Mouse (Mus musculus): ENCODE measurements around the gene Smad9.
"Not testable (repeated sequence)": the region's sequence is repeated elsewhere in the genome, so short reads cannot be mapped to it uniquely, and the experiment has no call there.

Gene Smad9

GRCm38 (mm10) chr3:54757446-54757845, 2.1 kb downstream of the Smad9 start:
- DNase-seq (ENCODE audit: low read depth, low spot score) = no peak

GRCm38 (mm10) chr3:54759211-54759610, 3.8 kb downstream of the Smad9 start:
- DNase-seq (ENCODE audit: low read depth, low spot score) = no peak

- no peak for DNase-seq (ENCODE audit: low read depth, low spot score)
These were observed 5.1 kb downstream of the Smad9 start for GRCm38 (mm10) chr3:54760321-54761115.

DNA sequence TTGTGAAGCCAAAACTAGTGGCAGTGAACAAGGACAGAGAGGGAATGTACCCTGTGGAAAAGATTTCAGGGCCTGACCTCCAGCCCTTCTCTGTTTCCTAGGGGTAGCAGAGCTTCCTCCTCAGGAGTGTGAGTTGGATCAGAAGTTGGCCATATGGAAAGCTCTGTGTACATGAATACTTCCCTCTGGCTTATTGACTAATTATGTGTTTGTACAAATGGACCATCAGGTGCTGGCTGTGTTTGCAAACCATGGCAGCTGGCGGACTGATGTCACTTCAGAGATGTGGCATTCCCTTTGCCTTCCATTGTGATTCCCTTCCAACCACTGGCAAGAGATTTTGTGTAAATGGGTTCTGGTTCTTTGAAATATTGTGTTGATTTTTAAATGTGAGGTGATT, 5.9 kb downstream of the Smad9 start:
- DNase-seq (ENCODE audit: low read depth, low spot score) = no peak

DNA sequence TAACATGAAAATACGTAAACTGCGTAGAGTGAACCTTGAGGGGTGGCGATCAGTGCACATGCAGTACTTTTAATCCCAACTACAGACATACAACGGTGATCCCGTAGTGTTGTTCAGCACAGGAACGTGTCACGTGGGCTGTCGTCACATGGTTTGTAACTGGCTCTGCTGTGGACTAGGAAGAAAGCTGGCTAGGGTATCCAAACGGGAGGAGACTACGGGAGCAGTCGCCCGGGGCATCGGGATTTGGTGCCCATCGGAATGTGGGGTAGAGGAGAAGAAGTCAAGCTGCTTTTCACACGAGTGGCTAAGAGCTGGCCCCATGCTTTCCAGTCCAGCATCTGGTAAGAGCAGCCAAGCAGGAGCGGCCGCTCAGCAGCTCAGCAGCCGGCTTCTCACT, 9.0 kb downstream of the Smad9 start:
- DNase-seq (ENCODE audit: low read depth, low spot score) = no peak

- DNase-seq (ENCODE audit: low read depth, low spot score) = not testable (repeated sequence)
These were observed 10.1 kb downstream of the Smad9 start for GRCm38 (mm10) chr3:54765521-54765920.

DNA sequence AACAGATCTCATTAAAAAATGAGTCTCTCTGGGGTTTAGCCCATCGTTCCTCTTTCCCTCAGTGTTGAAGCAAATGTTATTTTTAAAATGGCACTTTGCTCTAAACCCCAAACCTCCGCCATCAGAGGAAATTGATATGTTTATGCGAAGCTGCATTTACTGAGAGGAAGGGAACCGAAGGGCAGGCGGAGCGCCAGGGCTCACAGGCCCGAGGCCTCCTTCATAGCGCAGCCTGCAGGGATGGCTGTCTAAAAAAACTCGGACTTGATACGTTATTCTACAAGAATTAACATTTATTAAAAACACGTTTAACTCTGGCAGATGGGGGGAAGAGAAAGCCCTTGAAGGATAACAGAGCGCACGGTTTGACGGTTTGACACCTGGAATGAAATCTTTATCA, 10.7 kb downstream of the Smad9 start:
- DNase-seq (ENCODE audit: low read depth, low spot score) = no peak

DNA sequence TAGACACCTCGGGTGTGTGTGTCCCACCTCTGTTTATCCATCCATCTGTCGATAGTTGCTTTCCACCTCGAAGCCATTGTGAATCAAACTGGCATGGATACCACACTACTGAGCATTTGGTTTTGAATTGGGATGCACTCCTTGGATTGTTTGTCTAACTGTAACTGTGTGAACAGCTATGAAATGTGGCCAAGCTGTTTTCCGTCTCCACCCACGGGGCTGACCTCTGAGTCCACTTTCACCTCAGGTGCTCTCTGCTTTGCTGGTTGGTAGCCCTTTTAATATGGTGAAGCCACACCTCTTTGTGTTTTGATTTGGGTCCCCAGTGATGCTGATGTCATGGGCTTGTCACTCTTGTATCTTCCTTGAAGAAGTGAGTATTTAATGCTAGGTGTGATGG, 11.4 kb downstream of the Smad9 start:
- DNase-seq (ENCODE audit: low read depth, low spot score) = no peak

DNA sequence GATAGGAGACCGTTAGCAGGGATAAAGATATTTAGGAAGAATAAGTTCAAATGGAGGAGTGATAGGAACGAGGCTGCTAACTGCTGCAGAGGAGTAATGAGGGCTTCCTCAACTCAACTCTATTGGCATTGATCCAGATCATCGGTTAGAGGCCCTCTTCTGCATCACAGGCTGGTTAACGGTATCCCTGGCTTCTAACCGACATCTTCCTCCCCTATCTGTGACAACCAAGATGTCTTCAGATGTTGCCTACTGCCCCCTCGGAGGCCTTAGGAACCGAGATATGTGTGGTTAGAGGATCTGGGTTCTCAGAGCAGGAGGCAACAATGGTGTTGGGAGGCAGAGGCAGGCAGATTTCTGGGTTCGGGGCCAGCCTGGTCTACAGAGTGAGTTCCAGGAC, 13.2 kb downstream of the Smad9 start:
- no peak for DNase-seq (ENCODE audit: low read depth, low spot score)

DNA sequence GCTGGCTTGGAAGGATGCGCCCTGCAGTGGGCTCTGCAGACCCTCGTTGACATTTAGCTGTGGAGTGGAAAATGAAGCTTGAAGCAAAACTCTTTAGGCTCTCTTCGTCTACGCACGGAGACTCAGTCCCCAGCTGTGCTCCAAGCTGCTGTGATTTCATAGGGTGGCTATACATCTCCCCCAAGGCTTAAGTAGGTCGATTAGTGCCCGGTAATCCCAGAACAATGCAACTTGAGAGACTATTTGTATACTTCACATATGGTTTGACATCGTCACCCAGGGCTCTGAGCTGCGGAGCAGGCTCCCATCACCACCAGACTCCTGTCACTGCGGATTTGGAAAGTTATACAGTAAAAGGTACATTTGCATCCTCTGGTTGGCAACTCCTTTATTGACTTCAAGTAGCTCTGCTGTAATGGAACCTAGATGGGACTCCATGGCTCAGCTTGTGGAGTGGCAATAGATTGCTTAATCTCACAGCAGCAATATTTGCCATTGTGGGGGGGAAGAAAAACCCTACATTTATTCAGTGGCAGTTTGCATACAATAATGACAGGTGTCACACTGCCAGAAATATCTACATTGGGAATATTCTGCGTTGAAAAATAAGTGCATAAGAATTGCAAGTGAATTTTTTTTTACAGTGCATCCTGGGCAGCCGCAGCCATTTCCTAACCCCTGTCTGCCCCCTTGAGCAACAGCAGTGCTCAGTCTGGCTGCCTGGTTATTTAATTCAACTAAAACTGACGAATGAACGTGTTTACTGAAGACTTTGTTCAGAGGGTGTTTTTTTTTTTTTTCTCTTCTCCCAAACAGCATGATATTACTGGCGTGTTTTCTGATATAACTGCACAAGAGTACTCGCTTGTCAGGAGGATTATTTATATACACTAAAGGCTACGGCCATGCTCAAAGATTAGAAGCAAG, 14.2 kb downstream of the Smad9 start:
- no peak for DNase-seq (ENCODE audit: low read depth, low spot score)

- DNase-seq (ENCODE audit: low read depth, low spot score) = no peak
These were observed 18.2 kb downstream of the Smad9 start for GRCm38 (mm10) chr3:54773613-54774012.

DNA sequence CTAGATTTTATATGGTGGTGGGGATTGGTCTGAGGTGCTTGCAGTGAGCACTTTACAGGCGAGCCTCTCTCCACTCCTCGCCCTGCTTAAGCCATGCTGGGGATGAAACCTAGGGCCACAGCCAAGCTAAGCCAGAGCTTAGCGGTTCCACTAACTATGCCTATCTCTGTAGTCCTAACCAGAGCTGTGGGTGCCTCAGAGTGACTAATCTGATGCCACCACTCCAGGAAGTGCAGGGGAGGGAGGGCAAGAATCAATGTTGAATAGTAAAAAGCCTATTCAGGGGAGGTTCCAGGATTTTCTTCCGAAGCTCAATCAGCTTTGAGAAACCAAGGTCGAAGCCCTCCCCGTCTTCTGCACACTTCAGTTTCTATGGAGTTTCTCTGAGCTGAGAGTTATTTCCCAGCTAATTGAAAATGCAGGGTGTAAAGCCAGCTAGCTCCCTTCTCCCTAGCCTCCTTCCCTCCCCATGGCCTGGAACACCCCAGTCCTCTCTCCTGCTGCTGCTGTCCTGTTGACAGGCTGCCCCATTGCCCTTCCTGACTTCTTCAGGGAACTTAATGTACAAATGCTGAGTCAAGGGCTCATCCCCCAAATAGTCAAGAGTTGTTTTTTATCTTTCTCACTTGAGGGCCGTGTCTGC, 20.7 kb downstream of the Smad9 start:
- no peak for DNase-seq (ENCODE audit: low read depth, low spot score)

- no peak for DNase-seq (ENCODE audit: low read depth, low spot score)
These were observed 35.2 kb downstream of the Smad9 start for GRCm38 (mm10) chr3:54790601-54791000.

DNA sequence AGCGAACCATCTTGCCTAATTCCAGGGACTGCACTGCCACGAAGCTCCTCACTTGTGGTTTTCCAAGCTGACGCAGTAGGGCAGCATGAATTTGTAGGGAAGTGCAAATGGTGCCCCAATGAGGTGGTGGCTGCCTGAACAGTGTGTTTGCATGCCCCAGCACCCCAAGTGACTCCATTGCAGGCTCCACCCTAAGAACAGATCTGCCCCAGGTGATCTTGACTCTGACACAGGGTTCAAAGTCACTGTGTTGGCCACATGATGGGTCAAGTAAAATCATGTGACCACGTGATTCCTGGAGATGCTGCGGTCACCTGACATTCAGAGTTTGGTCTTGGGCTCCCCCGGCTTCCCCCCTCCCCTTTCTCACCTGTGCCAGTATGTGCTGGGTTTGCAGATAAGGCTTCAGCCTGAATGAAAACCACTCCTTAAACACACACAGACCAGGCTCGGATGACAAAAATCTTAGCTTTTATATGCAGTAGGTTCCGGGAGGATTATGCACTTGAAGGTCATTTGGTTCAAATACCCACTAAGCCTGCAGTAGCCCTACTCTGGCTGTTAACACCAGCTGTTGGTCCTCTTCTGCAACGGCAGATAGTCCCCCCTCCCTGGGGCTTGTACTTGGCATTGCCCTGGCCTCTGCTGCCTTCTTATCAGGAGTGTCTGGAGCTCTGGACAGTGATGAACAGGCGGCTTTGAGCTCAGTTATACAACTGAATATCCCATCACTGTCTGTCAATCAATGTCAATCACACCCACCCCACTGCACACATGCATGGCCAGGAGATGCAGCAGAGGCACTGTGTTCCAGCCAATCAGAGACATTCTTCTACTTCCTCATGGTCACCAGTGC, 36.7 kb downstream of the Smad9 start:
- no peak for DNase-seq (ENCODE audit: low read depth, low spot score)

- no peak for DNase-seq (ENCODE audit: low read depth, low spot score)
These were observed 38.4 kb downstream of the Smad9 start for GRCm38 (mm10) chr3:54793762-54794161.

GRCm38 (mm10) chr3:54795379-54795778, 40.0 kb downstream of the Smad9 start:
- no peak for DNase-seq (ENCODE audit: low read depth, low spot score)

- DNase-seq (ENCODE audit: low read depth, low spot score) = no peak
These were observed 40.4 kb downstream of the Smad9 start for GRCm38 (mm10) chr3:54795806-54796205.

- DNase-seq (ENCODE audit: low read depth, low spot score) = peak; percentile 20
These were observed 41.8 kb downstream of the Smad9 start for GRCm38 (mm10) chr3:54797211-54797610.

DNA sequence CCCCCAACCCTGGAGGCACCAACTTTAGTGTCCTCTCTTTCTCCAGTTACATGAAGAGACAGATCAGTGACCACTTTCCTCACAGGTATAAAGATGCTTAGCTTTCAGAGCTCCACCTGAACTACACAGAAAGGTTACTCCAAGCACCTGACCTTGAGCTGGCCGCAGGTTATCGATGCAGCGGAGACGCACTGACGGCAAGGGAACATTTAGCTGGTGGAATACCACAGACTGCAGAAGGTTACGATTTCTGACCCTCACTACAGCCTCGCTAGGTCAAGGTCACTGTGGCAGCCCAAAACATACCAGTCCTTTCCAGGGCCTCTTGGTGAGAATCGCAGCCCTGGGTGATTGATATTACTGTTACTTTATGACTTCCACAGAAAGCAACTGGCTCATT, 48.3 kb downstream of the Smad9 start:
- no peak for DNase-seq (ENCODE audit: low read depth, low spot score)

DNA sequence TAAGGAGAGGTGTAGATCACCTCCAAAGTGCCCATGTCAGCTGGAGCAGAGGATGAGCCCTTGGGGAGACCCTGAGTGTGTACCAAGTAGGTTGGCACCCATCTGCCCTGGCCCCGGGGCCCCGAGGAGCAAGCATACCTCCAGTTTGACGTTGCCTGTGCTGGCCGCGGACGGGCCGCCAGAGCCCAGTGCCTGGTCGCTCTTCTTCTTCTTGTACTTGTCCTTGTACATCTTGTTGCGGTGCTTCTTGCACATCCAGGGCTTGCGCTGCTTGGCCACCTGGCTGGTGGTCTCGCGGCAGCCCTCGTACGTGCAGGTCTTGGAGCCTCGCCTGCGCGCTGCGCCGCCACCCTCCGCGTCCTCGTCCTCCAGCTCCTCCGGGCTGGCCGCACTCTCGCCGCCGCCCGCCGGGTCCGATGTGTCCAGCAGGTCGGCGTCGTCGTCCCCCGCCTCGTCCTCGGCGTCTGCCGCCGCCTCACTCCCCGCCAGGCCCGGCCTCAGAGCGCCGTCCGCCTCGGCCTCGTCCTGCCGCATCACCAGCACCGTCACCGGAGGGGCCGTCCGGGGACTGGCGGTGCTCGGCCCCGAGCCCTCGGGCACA, 51.8 kb downstream of the Smad9 start:
- peak; percentile 40 for DNase-seq (ENCODE audit: low read depth, low spot score)

- DNase-seq (ENCODE audit: low read depth, low spot score) = peak; percentile 96
These were observed 52.4 kb downstream of the Smad9 start, which contains the start of gene Rfxap for GRCm38 (mm10) chr3:54807666-54808217. TSS of gene Rfxap (minus strand) at chr3:54807791.

All from forelimb bud, embryonic 11.5 days (tissue).